Mouse (Mus musculus): ENCODE data around the gene Gphn. TPM values are rescaled to one million over a fixed set of nuclear protein-coding genes. Genes with fewer than 3 reads are reported as not detected.

Gene Gphn
- polyA plus RNA-seq, 1 experiment from 2014 or later = 16.0 TPM

- peak; percentile 22 for DNase-seq (ENCODE audit: low spot score)
- whole genome bisulfite sequencing = 57% methylated on average over 1 of the region's 1 CpGs
- H3K27ac ChIP-seq (replicated peaks; ENCODE audit: low read depth, low read length) = no peak within 1 kb of the TSS
Observed at GRCm38 (mm10) chr12:78691325-78691724, 465.1 kb downstream of the Gphn start, which contains the start of gene Fam71d. TSS of gene Fam71d (plus strand) at chr12:78691535.

GRCm38 (mm10) chr12:78693281-78693680 is 467.1 kb downstream of the Gphn start:
- H3K27me3 ChIP-seq (replicated peaks; ENCODE audit: control insufficient read depth, insufficient read depth, low read length) = no peaks in the 10 kb centered on the region
- H3K27ac ChIP-seq (replicated peaks; ENCODE audit: low read depth, low read length) = no peak overlapping the region
- no peak for DNase-seq (ENCODE audit: low spot score)
- no peak overlapping the region for H3K9ac ChIP-seq (ENCODE audit: low read depth, low read length)
- H3K9me3 ChIP-seq (ENCODE audit: control insufficient read depth, low read length) = no peaks in the 10 kb centered on the region
- no peak for ATAC-seq (ENCODE audit: low read depth)
- 70% methylated on average over 2 of the region's 2 CpGs for WGBS
- no peaks in the 10 kb centered on the region for H3K36me3 ChIP-seq (ENCODE audit: control insufficient read depth, insufficient read depth, low read length)
- no peaks in the 10 kb centered on the region for H3K4me1 ChIP-seq (ENCODE audit: control insufficient read depth, insufficient read depth, low read length)
- H3K4me2 ChIP-seq (ENCODE audit: low read depth, low read length) = no peak overlapping the region
- no peak overlapping the region for H3K4me3 ChIP-seq (ENCODE audit: low read depth, low read length)

More at GRCm38 (mm10) chr12:78691325-78691724, 465.1 kb downstream of the Gphn start, which contains the start of gene Fam71d:
- H3K36me3 ChIP-seq (ENCODE audit: control insufficient read depth, insufficient read depth, low read length) = no peaks in the 10 kb centered on the region
- H3K4me1 ChIP-seq (ENCODE audit: control insufficient read depth, insufficient read depth, low read length) = no peaks in the 10 kb centered on the region
- no peak within 1 kb of the TSS for H3K4me2 ChIP-seq (ENCODE audit: low read depth, low read length)
- no peak within 1 kb of the TSS for H3K9ac ChIP-seq (ENCODE audit: low read depth, low read length)
- H3K4me3 ChIP-seq (ENCODE audit: low read depth, low read length) = no peak within 1 kb of the TSS
- H3K27me3 ChIP-seq (replicated peaks; ENCODE audit: control insufficient read depth, insufficient read depth, low read length) = no peaks in the 10 kb centered on the region
- no peaks in the 10 kb centered on the region for H3K9me3 ChIP-seq (ENCODE audit: control insufficient read depth, low read length)
- no peak for ATAC-seq (ENCODE audit: low read depth)

GRCm38 (mm10) chr12:78717783-78718182 is 491.6 kb downstream of the Gphn start:
- Histone ChIP-seq H3K36me3 (ENCODE audit: control insufficient read depth, insufficient read depth, low read length) (no peaks in the 10 kb centered on the region), H3K4me2 (ENCODE audit: low read depth, low read length) (no peak overlapping the region), H3K27ac (replicated peaks; ENCODE audit: low read depth, low read length) (no peak overlapping the region), H3K9me3 (ENCODE audit: control insufficient read depth, low read length) (no peaks in the 10 kb centered on the region), H3K4me3 (ENCODE audit: low read depth, low read length) (no peak overlapping the region), H3K9ac (ENCODE audit: low read depth, low read length) (no peak overlapping the region), H3K27me3 (replicated peaks; ENCODE audit: control insufficient read depth, insufficient read depth, low read length) (no peaks in the 10 kb centered on the region), H3K4me1 (ENCODE audit: control insufficient read depth, insufficient read depth, low read length) (no peaks in the 10 kb centered on the region)
- no peak for ATAC-seq (ENCODE audit: low read depth)
- no peak for DNase-seq (ENCODE audit: low spot score)
- 71% methylated on average over 2 of the region's 2 CpGs for WGBS

GRCm38 (mm10) chr12:78727723-78728122 is 501.5 kb downstream of the Gphn start:
- Histone ChIP-seq H3K27ac (replicated peaks; ENCODE audit: low read depth, low read length) (no peak overlapping the region), H3K9me3 (ENCODE audit: control insufficient read depth, low read length) (no peaks in the 10 kb centered on the region), H3K4me2 (ENCODE audit: low read depth, low read length) (no peak overlapping the region), H3K4me1 (ENCODE audit: control insufficient read depth, insufficient read depth, low read length) (no peaks in the 10 kb centered on the region), H3K27me3 (replicated peaks; ENCODE audit: control insufficient read depth, insufficient read depth, low read length) (no peaks in the 10 kb centered on the region), H3K9ac (ENCODE audit: low read depth, low read length) (no peak overlapping the region), H3K36me3 (ENCODE audit: control insufficient read depth, insufficient read depth, low read length) (no peaks in the 10 kb centered on the region), H3K4me3 (ENCODE audit: low read depth, low read length) (no peak overlapping the region)
- ATAC-seq (ENCODE audit: low read depth) (no peak), DNase-seq (ENCODE audit: low spot score) (no peak)
- 56% methylated on average over 4 of the region's 4 CpGs for whole genome bisulfite sequencing

Other genes starting within 250 kb of the Gphn start
- not detected in 2 replicates for gene Gm6657, start 32.1 kb upstream of the Gphn start, polyA plus RNA-seq (2014; fragmentation: Nextera tagmentation; extraction: Ambion mirVana)

Measured in embryonic facial prominence, embryonic 14.5 days (tissue).